Mouse (Mus musculus) 3134 (cell line): Measurements from ENCODE around the gene Arpp21.

Experiments
- DNase-seq: peaks from one replicate; pipeline ENCODE4 v3.0.0-alpha.2; 2011; ENCODE audit warnings: low spot score; ENCODE audit not compliant: insufficient read length; ENCODE audit errors: extremely low read depth

Gene Arpp21

GRCm38 (mm10) chr9:112118411-112119105 lies 117.2 kb downstream of the Arpp21 start:
- DNase-seq, result no peak

- no peak for DNase-seq
Observed at GRCm38 (mm10) chr9:112117632-112118410, 117.9 kb downstream of the Arpp21 start.

- no peak for DNase-seq
Observed at GRCm38 (mm10) chr9:112111610-112112009, 124.1 kb downstream of the Arpp21 start.

- DNase-seq, result no peak
Observed at GRCm38 (mm10) chr9:112102852-112103192, 132.9 kb downstream of the Arpp21 start.

GRCm38 (mm10) chr9:112102155-112102851 lies 133.4 kb downstream of the Arpp21 start:
- no peak for DNase-seq

GRCm38 (mm10) chr9:112100841-112101595 lies 134.7 kb downstream of the Arpp21 start:
- no peak for DNase-seq

GRCm38 (mm10) chr9:112098267-112098666 lies 137.5 kb downstream of the Arpp21 start:
- DNase-seq, result no peak

- no peak for DNase-seq
Observed at GRCm38 (mm10) chr9:112095708-112096107, 140.0 kb downstream of the Arpp21 start.

GRCm38 (mm10) chr9:112095198-112095597 lies 140.5 kb downstream of the Arpp21 start:
- DNase-seq, result no peak

GRCm38 (mm10) chr9:112078903-112079302 lies 156.8 kb downstream of the Arpp21 start:
- DNase-seq, result no peak

GRCm38 (mm10) chr9:112078453-112078852 lies 157.3 kb downstream of the Arpp21 start:
- no peak for DNase-seq

GRCm38 (mm10) chr9:112075273-112075672 lies 160.5 kb downstream of the Arpp21 start:
- DNase-seq, result no peak

GRCm38 (mm10) chr9:112074872-112075271 lies 160.9 kb downstream of the Arpp21 start:
- DNase-seq, result no peak

- DNase-seq, result no peak
Observed at GRCm38 (mm10) chr9:112071368-112071767, 164.4 kb downstream of the Arpp21 start.

GRCm38 (mm10) chr9:112070961-112071360 lies 164.8 kb downstream of the Arpp21 start:
- no peak for DNase-seq

GRCm38 (mm10) chr9:112068250-112068649 lies 167.5 kb downstream of the Arpp21 start:
- DNase-seq, result no peak

GRCm38 (mm10) chr9:112060696-112061425 lies 174.9 kb downstream of the Arpp21 start:
- DNase-seq, result no peak

- DNase-seq, result no peak
Observed at GRCm38 (mm10) chr9:112054807-112055381, 180.8 kb downstream of the Arpp21 start.

GRCm38 (mm10) chr9:112047903-112048467 lies 187.8 kb downstream of the Arpp21 start:
- DNase-seq, result no peak
